Mouse (Mus musculus) cerebellum, adult 9-11 months (tissue): Measurements from ENCODE around the gene Ercc4.
A peak's percentile ranks its signal among the peaks of the same experiment; 100 is the strongest.
"Not testable (repeated sequence)": the region's sequence is repeated elsewhere in the genome, so short reads cannot be mapped to it uniquely, and the experiment has no call there.

Experiments used
- DNase-seq: peaks from one replicate; pipeline ENCODE4 v3.0.0; 2022

Ercc4 gene

GRCm38 (mm10) chr16:13109156-13109989 is at the start of gene Ercc4:
TSS of gene Ercc4 (plus strand) at chr16:13109684.
- DNase-seq = peak; percentile 98

- DNase-seq = no peak
These were observed 48.4 kb upstream of the Ercc4 start for GRCm38 (mm10) chr16:13061113-13061512.

GRCm38 (mm10) chr16:13074176-13074575 is 35.3 kb upstream of the Ercc4 start:
- DNase-seq = no peak

- DNase-seq = no peak
These were observed 29.3 kb upstream of the Ercc4 start for GRCm38 (mm10) chr16:13080161-13080560.

GRCm38 (mm10) chr16:13083155-13083798 is 26.2 kb upstream of the Ercc4 start:
- DNase-seq = no peak

GRCm38 (mm10) chr16:13108356-13108755 is 1.1 kb upstream of the Ercc4 start:
- peak; percentile 25 for DNase-seq

GRCm38 (mm10) chr16:13109990-13110595 is 609 bp downstream of the Ercc4 start:
- no peak for DNase-seq

- DNase-seq = no peak
These were observed 5.3 kb downstream of the Ercc4 start for GRCm38 (mm10) chr16:13114821-13115220.

GRCm38 (mm10) chr16:13115466-13115865 is 6.0 kb downstream of the Ercc4 start:
- not testable (repeated sequence) for DNase-seq

- peak; percentile 47 for DNase-seq
These were observed 7.9 kb downstream of the Ercc4 start for GRCm38 (mm10) chr16:13117299-13117966.

GRCm38 (mm10) chr16:13117967-13118430 is 8.5 kb downstream of the Ercc4 start:
- DNase-seq = no peak

- no peak for DNase-seq
These were observed 9.3 kb downstream of the Ercc4 start for GRCm38 (mm10) chr16:13118754-13119294.

GRCm38 (mm10) chr16:13119641-13120350 is 10.3 kb downstream of the Ercc4 start:
- no peak for DNase-seq

GRCm38 (mm10) chr16:13125357-13125756 is 15.9 kb downstream of the Ercc4 start:
- DNase-seq = no peak

- DNase-seq = no peak
These were observed 18.1 kb downstream of the Ercc4 start for GRCm38 (mm10) chr16:13127566-13127965.

- no peak for DNase-seq
These were observed 20.9 kb downstream of the Ercc4 start for GRCm38 (mm10) chr16:13130412-13130811.

GRCm38 (mm10) chr16:13141220-13141619 is 31.7 kb downstream of the Ercc4 start:
- DNase-seq = no peak

- DNase-seq = no peak
These were observed 34.4 kb downstream of the Ercc4 start for GRCm38 (mm10) chr16:13143932-13144331.

GRCm38 (mm10) chr16:13144682-13145410 is 35.4 kb downstream of the Ercc4 start:
- no peak for DNase-seq

- no peak for DNase-seq
These were observed 36.7 kb downstream of the Ercc4 start for GRCm38 (mm10) chr16:13146231-13146630.

GRCm38 (mm10) chr16:13147810-13148555 is 38.5 kb downstream of the Ercc4 start:
- DNase-seq = no peak
